In genomic region chr3:55097186-55097585, GRCm38 (mm10) we compare ENCODE assay signal across 14 mouse cellular contexts. TPM values are rescaled to one million over a fixed set of nuclear protein-coding genes. Genes with fewer than 3 reads are reported as not detected.
DNase-seq lines count a peak whose midpoint lies in the region; ATAC-seq and TF ChIP-seq lines count a peak whose summit lies in the region.
"Had no signal": no experiment of that assay in that cellular context is flagged by ENCODE, and none has a peak within 500 bp of the region (broad histone marks: within the 10 kb centered on the region; RNA-seq: fewer than 3 reads in every experiment).

No protein-coding gene starts in this region.

- H3K36me3 ChIP-seq in C2C12 (ENCODE audit: control insufficient read depth, insufficient read depth): no peaks in the 10 kb centered on the region
- H3K36me3 ChIP-seq in liver, embryonic 12.5 days: no peaks in the 10 kb centered on the region
- H3K36me3 ChIP-seq: G1E; heart, embryonic 10.5 days had no signal

- no peaks in the 10 kb centered on the region for H3K4me1 ChIP-seq in liver, embryonic 12.5 days

- H3K27me3 ChIP-seq in C2C12 (ENCODE audit: control insufficient read depth, insufficient read depth, insufficient read length): no peaks in the 10 kb centered on the region
- no peaks in the 10 kb centered on the region for H3K27me3 ChIP-seq in liver, embryonic 12.5 days (replicated peaks)

- H3K27ac ChIP-seq in liver, embryonic 12.5 days: no peak overlapping the region
- H3K27ac ChIP-seq: macrophage had no signal

- peak; percentile 26 for DNase-seq in kidney, postnatal 10 days
- no peak for DNase-seq in kidney, adult 18-20 months
- peak; percentile 53 for DNase-seq in adipocyte (ENCODE audit: low spot score)
- DNase-seq in gastrocnemius, postnatal 25 days: peak; percentile 32
- no peak for DNase-seq in layer of hippocampus, postnatal 36 days
- DNase-seq: adrenal gland, postnatal 36 days; cerebellum, adult 2 months had no signal

- H3K4me3 ChIP-seq in C2C12 (ENCODE audit: insufficient read depth, poor library complexity, severe bottlenecking): no peak overlapping the region
- H3K4me3 ChIP-seq in liver, embryonic 12.5 days: no peak overlapping the region
- H3K4me3 ChIP-seq: heart, embryonic 10.5 days had no signal

- no peaks in the 10 kb centered on the region for H3K79me3 ChIP-seq in C2C12 (ENCODE audit: low read depth)

- H3K9ac ChIP-seq in liver, embryonic 12.5 days: no peak overlapping the region

- no peak for TF ChIP-seq CTCF in C2C12 (IDR thresholded peaks at IDR 0.05; ENCODE audit: control insufficient read depth, insufficient read depth, insufficient read length)

- H3K79me2 ChIP-seq in C2C12 (ENCODE audit: control insufficient read depth, insufficient read depth): no peaks in the 10 kb centered on the region

- ATAC-seq in liver, embryonic 12.5 days: no peak

- H3K9me3 ChIP-seq in liver, embryonic 12.5 days (replicated peaks): no peaks in the 10 kb centered on the region
- H3K9me3 ChIP-seq: G1E; heart, embryonic 10.5 days had no signal

- H3K4me2 ChIP-seq in liver, embryonic 12.5 days: no peak overlapping the region

- WGBS in liver, embryonic 12.5 days (ENCODE audit: insufficient replicate concordance): 44% methylated on average over 2 of the region's 2 CpGs

- H3ac ChIP-seq in C2C12 (ENCODE audit: control insufficient read depth, insufficient read length, low read depth): peak overlapping the region; percentile 35

TF ChIP-seq in C2C12, 6 proteins besides CTCF, POLR2A, EP300 and RAD21:
- TF ChIP-seq FOSL1 (IDR thresholded peaks at IDR 0.05; ENCODE audit: insufficient read depth, low read length, poor library complexity, severe bottlenecking): no peak
- TF ChIP-seq MYOG (IDR thresholded peaks at IDR 0.05; ENCODE audit: control insufficient read depth, extremely low read depth, insufficient read length): no peak
- no peak for TF ChIP-seq MAX (IDR thresholded peaks at IDR 0.05)
- TF ChIP-seq MYOD1 (IDR thresholded peaks at IDR 0.05; ENCODE audit: control insufficient read depth, insufficient read length, low read depth): peak; percentile 3
- TF ChIP-seq USF1 (IDR thresholded peaks at IDR 0.05; ENCODE audit: low read depth): no peak

RNA-seq across cellular contexts. Expression of gene Spg20, which starts 14.7 kb away (rescaled TPM):
- polyA plus RNA-seq in C2C12 (2012; fragmentation: generic; extraction: Trizol): 24.0 TPM
- 10 to 100 TPM; 24.8 to 28.6 TPM for total RNA-seq in gastrocnemius, postnatal 25 days (2021)
- polyA plus RNA-seq in liver, embryonic 12.5 days (2016; fragmentation: Nextera tagmentation; extraction: Ambion mirVana): 15.8 and 16.2 TPM in 2 replicates
- total RNA-seq in layer of hippocampus, postnatal 36 days (2021): 10 to 100 TPM; 39.2 to 40.3 TPM

RNA-seq across cellular contexts. Expression of gene Ccdc169, which starts 40.0 kb away (rescaled TPM):
- polyA plus RNA-seq in C2C12 (2012; fragmentation: generic; extraction: Trizol): 0.05 TPM
- not detected for total RNA-seq in gastrocnemius, postnatal 25 days (2021)
- polyA plus RNA-seq in liver, embryonic 12.5 days (2016; fragmentation: Nextera tagmentation; extraction: Ambion mirVana): not detected in 2 replicates
- total RNA-seq in layer of hippocampus, postnatal 36 days (2021): under 1 TPM; 0.22 to 0.56 TPM
- polyA plus RNA-seq: G1E; large intestine, adult 2 months; liver, adult 2 months had no signal

RNA-seq across cellular contexts. Expression of gene Ccna1, which starts 41.9 kb away (rescaled TPM):
- not detected for polyA plus RNA-seq in C2C12 (2012; fragmentation: generic; extraction: Trizol)
- total RNA-seq in gastrocnemius, postnatal 25 days (2021): not detected
- 0.43 and 0.98 TPM in 2 replicates for polyA plus RNA-seq in liver, embryonic 12.5 days (2016; fragmentation: Nextera tagmentation; extraction: Ambion mirVana)
- total RNA-seq in layer of hippocampus, postnatal 36 days (2021): 1 to 10 TPM; 2.6 to 3.4 TPM
- total RNA-seq: adrenal gland, postnatal 36 days; G1E; liver, adult 2 months had no signal
- polyA plus RNA-seq: G1E; liver, adult 2 months; macrophage had no signal

Comparison
In these comparisons a context has a peak if more than half of its experiments do, and no peak if none do; other contexts are left out.
1. DNase-seq: peak in kidney, postnatal 10 days (single experiment), adipocyte (single experiment) and gastrocnemius, postnatal 25 days (single experiment); none in kidney, adult 18-20 months (single experiment) and layer of hippocampus, postnatal 36 days (0 of 2).